Mouse (Mus musculus) heart, embryonic 10.5 days (tissue): ENCODE data around the gene Oma1. TPM values are rescaled to one million over a fixed set of nuclear protein-coding genes. Genes with fewer than 3 reads are reported as not detected.

ENCODE experiments used
- DNase-seq: peaks from one replicate; pipeline ENCODE4 v3.0.0-alpha.2; 2017; ENCODE audit warnings: low spot score
- H3K27ac ChIP-seq: fragments of 300-500 bp; sonication (generic); 2 replicates; pipeline ENCODE4 v1.5.1; 2016; ENCODE audit warnings: mild to moderate bottlenecking
- H3K27me3 ChIP-seq: fragments of 300-500 bp; sonication (generic); 2 replicates; pipeline ENCODE4 v1.6.1; 2016; ENCODE audit warnings: mild to moderate bottlenecking; ENCODE audit not compliant: poor library complexity, insufficient read depth, severe bottlenecking
- H3K36me3 ChIP-seq: fragments of 300-500 bp; sonication (generic); 2 replicates; pipeline ENCODE4 v1.6.1; 2016; ENCODE audit warnings: mild to moderate bottlenecking, moderate library complexity
- H3K4me1 ChIP-seq: fragments of 300-500 bp; sonication (generic); 2 replicates; pipeline ENCODE4 v1.6.1; 2016; ENCODE audit warnings: mild to moderate bottlenecking
- H3K4me3 ChIP-seq: fragments of 300-500 bp; sonication (generic); 2 replicates; pipeline ENCODE4 v1.5.1; 2016; ENCODE audit warnings: mild to moderate bottlenecking, moderate library complexity
- H3K9me3 ChIP-seq: fragments of 300-500 bp; sonication (generic); 2 replicates; pipeline ENCODE4 v1.6.1; 2016; ENCODE audit warnings: mild to moderate bottlenecking, moderate library complexity
- WGBS: fragments of 180-500 bp; shearing (Covaris S2); methylation state at CpG from one replicate; pipeline ENCODE4 v1.1.7; 2016; 5-methylcytosine and 5-hydroxymethylcytosine counted together
- polyA plus RNA-seq: library from polyadenylated mRNA; unstranded; fragments of >200 nt; fragmentation: Nextera tagmentation; extraction: Ambion mirVana; gene quantifications from 2 replicates; pipeline ENCODE4 v1.2.1, GENCODE M21; 2016

Oma1 gene
- 22.9 and 23.7 TPM in 2 replicates for polyA plus RNA-seq

GRCm38 (mm10) chr4:103313587-103314525 lies at the start of gene Oma1:
Oma1 (plus strand) TSS chr4:103313812.
- under 1% methylated on average over 61 of the region's 61 CpGs for WGBS
- peak within 1 kb of the TSS; percentile 75 for H3K4me3 ChIP-seq
- DNase-seq: peak; percentile 99

GRCm38 (mm10) chr4:103263812-103264396 lies 49.7 kb upstream of the Oma1 start:
- Histone ChIP-seq H3K9me3 (no peaks in the 10 kb centered on the region), H3K36me3 (no peaks in the 10 kb centered on the region), H3K4me1 (no peaks in the 10 kb centered on the region), H3K27me3 (no peaks in the 10 kb centered on the region), H3K4me3 (no peak overlapping the region), H3K27ac (no peak overlapping the region)
- 35% methylated on average over 8 of the region's 8 CpGs for WGBS
- no peak for DNase-seq

More at GRCm38 (mm10) chr4:103313587-103314525, at the start of gene Oma1:
- no peaks in the 10 kb centered on the region for H3K9me3 ChIP-seq
- peaks cover 6% of the 10 kb centered on the region; the same call in 1 of the 2 replicates for H3K4me1 ChIP-seq
- no peaks in the 10 kb centered on the region for H3K36me3 ChIP-seq
- no peaks in the 10 kb centered on the region for H3K27me3 ChIP-seq
- H3K27ac ChIP-seq: peak within 1 kb of the TSS; percentile 98

GRCm38 (mm10) chr4:103265166-103265565 lies 48.4 kb upstream of the Oma1 start:
- Histone ChIP-seq H3K27ac (no peak overlapping the region), H3K9me3 (no peaks in the 10 kb centered on the region), H3K4me3 (no peak overlapping the region), H3K27me3 (no peaks in the 10 kb centered on the region), H3K36me3 (no peaks in the 10 kb centered on the region), H3K4me1 (no peaks in the 10 kb centered on the region)
- no peak for DNase-seq
- WGBS: 65% methylated on average over 2 of the region's 2 CpGs

- Histone ChIP-seq H3K27ac (no peak overlapping the region), H3K4me3 (no peak overlapping the region), H3K9me3 (no peaks in the 10 kb centered on the region), H3K36me3 (no peaks in the 10 kb centered on the region), H3K27me3 (no peaks in the 10 kb centered on the region), H3K4me1 (0 out of 2 replicates have a peak, but pooled peaks cover 2% of the 10 kb centered on the region)
- 76% methylated on average over 4 of the region's 4 CpGs for WGBS
- DNase-seq: no peak
These were observed 44.3 kb upstream of the Oma1 start for GRCm38 (mm10) chr4:103269336-103269735.

DNA sequence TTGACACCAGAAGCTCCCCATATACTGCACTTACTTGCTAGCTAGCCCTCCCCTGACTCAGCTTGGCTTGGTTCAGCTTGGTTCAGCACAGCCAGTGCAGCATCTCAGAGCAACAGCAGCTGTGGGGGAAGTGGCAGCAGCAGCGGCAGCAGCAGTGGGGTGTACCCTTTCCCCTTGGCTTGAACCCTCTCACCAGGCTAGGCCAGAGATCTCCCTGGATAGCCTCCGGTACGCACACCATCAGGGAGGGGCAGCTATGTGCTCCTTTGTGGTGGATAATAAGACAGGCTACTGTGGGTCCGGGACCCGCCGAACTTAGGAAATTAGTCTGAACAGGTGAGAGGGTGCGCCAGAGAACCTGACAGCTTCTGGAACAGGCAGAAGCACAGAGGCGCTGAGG lies 40.6 kb upstream of the Oma1 start:
- peak; percentile 69 for DNase-seq
- Histone ChIP-seq H3K4me3 (peak overlapping the region; percentile 37; the same call in 1 of the 2 replicates), H3K4me1 (0 out of 2 replicates have a peak, but pooled peaks cover 2% of the 10 kb centered on the region), H3K27me3 (no peaks in the 10 kb centered on the region), H3K27ac (no peak overlapping the region), H3K36me3 (no peaks in the 10 kb centered on the region), H3K9me3 (no peaks in the 10 kb centered on the region)
- WGBS: 44% methylated on average over 6 of the region's 8 CpGs

- Histone ChIP-seq H3K9me3 (no peaks in the 10 kb centered on the region), H3K27me3 (no peaks in the 10 kb centered on the region), H3K4me1 (no peaks in the 10 kb centered on the region), H3K27ac (no peak overlapping the region), H3K36me3 (no peaks in the 10 kb centered on the region), H3K4me3 (no peak overlapping the region)
- WGBS: 83% methylated on average over 7 of the region's 7 CpGs
- DNase-seq: no peak
These were observed 25.3 kb upstream of the Oma1 start for GRCm38 (mm10) chr4:103288342-103288741.

DNA sequence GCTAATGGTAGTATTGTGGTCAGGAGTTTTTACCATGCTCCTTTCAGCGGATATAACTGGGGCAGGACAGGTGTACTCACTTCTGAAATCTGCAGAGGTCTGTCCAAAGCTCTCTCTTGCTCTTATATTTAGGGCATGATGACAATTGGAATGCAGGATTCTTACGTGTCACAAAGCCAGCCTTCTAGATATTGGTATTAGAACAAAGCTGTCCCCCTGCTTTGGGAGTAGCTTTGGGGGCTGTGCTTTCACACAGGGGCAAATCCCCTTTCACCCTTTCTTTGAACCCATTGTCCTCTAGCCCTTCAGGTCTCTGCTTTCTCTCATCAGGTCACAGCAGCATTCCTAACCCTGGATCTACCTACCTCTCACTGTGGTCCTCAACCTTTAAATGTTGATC lies 22.8 kb upstream of the Oma1 start, which contains the start of gene 4921539E11Rik:
4921539E11Rik (minus strand) TSS at position 101 of the 400 bp plus-strand sequence.
- DNase-seq: no peak
- H3K36me3 ChIP-seq: no peaks in the 10 kb centered on the region
- H3K27me3 ChIP-seq: no peaks in the 10 kb centered on the region
- 78% methylated on average over 2 of the region's 2 CpGs for WGBS
- no peak within 1 kb of the TSS for H3K27ac ChIP-seq
- no peaks in the 10 kb centered on the region for H3K9me3 ChIP-seq
- no peak within 1 kb of the TSS for H3K4me3 ChIP-seq
- H3K4me1 ChIP-seq: no peaks in the 10 kb centered on the region

- Histone ChIP-seq H3K36me3 (no peaks in the 10 kb centered on the region), H3K4me1 (no peaks in the 10 kb centered on the region), H3K4me3 (no peak overlapping the region), H3K9me3 (no peaks in the 10 kb centered on the region), H3K27me3 (no peaks in the 10 kb centered on the region), H3K27ac (no peak overlapping the region)
- 78% methylated on average over 10 of the region's 10 CpGs for WGBS
- no peak for DNase-seq
These were observed 14.3 kb upstream of the Oma1 start for GRCm38 (mm10) chr4:103299342-103299741.

DNA sequence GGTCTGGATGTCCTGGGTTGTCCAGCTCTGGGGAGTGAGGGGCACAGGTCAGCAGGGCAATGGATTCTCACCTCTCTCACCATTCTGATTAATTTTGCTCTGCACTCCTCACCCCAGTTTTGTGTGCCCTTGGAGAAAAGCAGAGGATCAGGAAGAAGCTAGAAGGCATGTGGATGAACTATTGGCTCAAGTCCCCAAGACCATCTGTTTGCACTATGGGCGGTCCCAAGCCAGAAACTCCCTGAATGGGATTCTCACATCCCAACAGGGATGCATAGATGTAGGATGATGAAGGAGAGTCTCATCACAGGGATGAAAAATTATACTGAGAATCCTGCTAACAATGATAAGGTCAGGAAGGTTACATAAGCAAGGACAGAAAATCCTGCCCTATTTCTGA lies 9.8 kb upstream of the Oma1 start:
- DNase-seq: peak; percentile 45
- H3K27me3 ChIP-seq: no peaks in the 10 kb centered on the region
- 86% methylated on average over 1 of the region's 1 CpGs for whole genome bisulfite sequencing
- no peaks in the 10 kb centered on the region for H3K9me3 ChIP-seq
- no peaks in the 10 kb centered on the region for H3K36me3 ChIP-seq
- no peaks in the 10 kb centered on the region for H3K4me1 ChIP-seq
- H3K27ac ChIP-seq: no peak overlapping the region
- no peak overlapping the region for H3K4me3 ChIP-seq

- H3K4me3 ChIP-seq: peak overlapping the region; percentile 75
- no peaks in the 10 kb centered on the region for H3K27me3 ChIP-seq
- no peak overlapping the region for H3K27ac ChIP-seq
- peaks cover 6% of the 10 kb centered on the region; the same call in 1 of the 2 replicates for H3K4me1 ChIP-seq
- no peaks in the 10 kb centered on the region for H3K36me3 ChIP-seq
- H3K9me3 ChIP-seq: no peaks in the 10 kb centered on the region
- WGBS: 62% methylated on average over 3 of the region's 3 CpGs
- no peak for DNase-seq
These were observed 906 bp downstream of the Oma1 start for GRCm38 (mm10) chr4:103314526-103314910.

DNA sequence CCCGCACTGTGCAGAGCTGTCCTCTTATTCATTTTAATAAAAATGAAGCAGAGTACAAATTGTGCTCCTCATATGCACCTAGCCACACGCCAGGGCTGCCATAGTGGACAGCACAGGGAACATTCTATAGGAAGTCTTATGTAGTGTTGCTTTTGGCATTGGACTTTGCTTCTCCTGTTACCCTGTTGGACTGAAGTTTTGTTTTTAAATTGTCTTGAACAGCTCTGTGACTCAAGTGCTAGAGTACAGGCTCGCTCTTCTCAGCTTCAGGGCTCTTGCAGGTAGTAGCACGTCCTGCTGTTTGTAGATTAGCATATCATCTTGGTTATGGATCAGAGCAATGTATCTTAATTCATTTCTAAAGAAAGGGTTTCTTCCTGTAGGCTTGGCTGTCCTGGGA lies 2.2 kb downstream of the Oma1 start:
- DNase-seq: no peak
- H3K4me3 ChIP-seq: no peak overlapping the region
- no peaks in the 10 kb centered on the region for H3K36me3 ChIP-seq
- H3K27ac ChIP-seq: no peak overlapping the region
- no peaks in the 10 kb centered on the region for H3K9me3 ChIP-seq
- 90% methylated on average over 4 of the region's 4 CpGs for WGBS
- peaks cover 6% of the 10 kb centered on the region; the same call in 1 of the 2 replicates for H3K4me1 ChIP-seq
- H3K27me3 ChIP-seq: no peaks in the 10 kb centered on the region

- H3K9me3 ChIP-seq: no peaks in the 10 kb centered on the region
- 72% methylated on average over 6 of the region's 6 CpGs for WGBS
- no peak for DNase-seq
- H3K4me3 ChIP-seq: no peak overlapping the region
- H3K27me3 ChIP-seq: no peaks in the 10 kb centered on the region
- no peaks in the 10 kb centered on the region for H3K4me1 ChIP-seq
- H3K36me3 ChIP-seq: peaks cover 5% of the 10 kb centered on the region; the same call in 1 of the 2 replicates
- no peak overlapping the region for H3K27ac ChIP-seq
These were observed 7.8 kb downstream of the Oma1 start for GRCm38 (mm10) chr4:103321461-103321860.
